Mouse (Mus musculus) CH12.LX (cell line): ENCODE measurements around the gene Clcn6. TPM values are rescaled to one million over a fixed set of nuclear protein-coding genes. Genes with fewer than 3 reads are reported as not detected.

Source experiments
- DNase-seq: peaks from one replicate; pipeline ENCODE4 v3.0.0-alpha.2; 2013; ENCODE audit errors: extremely low read depth
- H3K27ac ChIP-seq: 2 replicates; pipeline ENCODE4 v1.5.1; 2012; ENCODE audit warnings: low read depth, mild to moderate bottlenecking, control low read depth, moderate library complexity; ENCODE audit not compliant: insufficient read depth
- H3K27me3 ChIP-seq: replicated peaks from 2 replicates; pipeline ENCODE3; 2012; ENCODE audit warnings: inconsistent platforms
- H3K36me3 ChIP-seq, 2 experiments: replicated peaks in 1 of 2; 2 replicates each; pipeline versions ENCODE3 to v1.6.1; 2012; ENCODE audit warnings: inconsistent platforms in 1 of 2, low read length in 1 of 2, mild to moderate bottlenecking in 1 of 2, mixed read lengths in 1 of 2, moderate library complexity in 1 of 2; ENCODE audit not compliant: control insufficient read depth in 1 of 2, insufficient read depth in 1 of 2
- H3K4me1 ChIP-seq, 2 experiments: 2 replicates each; pipeline ENCODE4 v1.6.1; 2012; ENCODE audit warnings: inconsistent platforms in 1 of 2, moderate library complexity in 1 of 2; ENCODE audit not compliant: insufficient read depth in 2 of 2, control insufficient read depth in 1 of 2
- H3K4me2 ChIP-seq: 2 replicates; pipeline ENCODE4 v1.6.1; 2012; ENCODE audit warnings: low read depth, mild to moderate bottlenecking, control low read depth; ENCODE audit not compliant: poor library complexity, insufficient read depth, severe bottlenecking
- H3K4me3 ChIP-seq, 3 experiments: fragments of 150-350 bp in 1 of 3; sonication (generic) in 1 of 3; replicated peaks in 1 of 3; 2 replicates each; pipeline versions ENCODE3 to v1.5.1; 2011 to 2012; ENCODE audit warnings: low read depth in 2 of 3, low read length in 2 of 3, mild to moderate bottlenecking in 2 of 3, moderate library complexity in 2 of 3, control low read depth in 1 of 3, improper control_type of control experiment in 1 of 3, inconsistent platforms in 1 of 3, mixed read lengths in 1 of 3; ENCODE audit not compliant: poor library complexity in 1 of 3
- H3K79me2 ChIP-seq: replicated peaks from 2 replicates; pipeline ENCODE4 v1.6.1; 2012; ENCODE audit warnings: mild to moderate bottlenecking, moderate library complexity; ENCODE audit not compliant: control insufficient read depth, poor library complexity, insufficient read depth, severe bottlenecking; ENCODE audit errors: extremely low read depth
- H3K9ac ChIP-seq: 2 replicates; pipeline ENCODE4 v1.6.1; 2012; ENCODE audit warnings: low read depth, mild to moderate bottlenecking, control low read depth, moderate library complexity; ENCODE audit not compliant: insufficient read depth
- H3K9me3 ChIP-seq: replicated peaks from 2 replicates; pipeline ENCODE3; 2012; ENCODE audit warnings: low read length, inconsistent platforms, mixed read lengths
- CHD1 ChIP-seq: IDR thresholded peaks from 2 replicates; pipeline ENCODE4 v1.6.1; 2012; ENCODE audit warnings: low read depth, low read length, improper control_type of control experiment, inconsistent platforms
- CTCF ChIP-seq, 2 experiments: IDR thresholded peaks in 1 of 2; conservative IDR thresholded peaks in 1 of 2; 2 replicates each; pipeline ENCODE4 v1.5.1; 2011 to 2012; ENCODE audit warnings: low read depth in 2 of 2, low read length in 2 of 2, improper control_type of control experiment in 1 of 2, inconsistent platforms in 1 of 2, mild to moderate bottlenecking in 1 of 2, moderate library complexity in 1 of 2
- ELF1 ChIP-seq: IDR thresholded peaks from 2 replicates; pipeline ENCODE4 v1.6.1; 2014; ENCODE audit warnings: low read depth, mild to moderate bottlenecking, inconsistent platforms, low read length, improper control_type of control experiment
- EP300 ChIP-seq: IDR thresholded peaks from 2 replicates; pipeline ENCODE4 v1.6.1; 2011; ENCODE audit warnings: low read length, improper control_type of control experiment
- GABPA ChIP-seq: IDR thresholded peaks from 2 replicates; pipeline ENCODE4 v1.6.1; 2012; ENCODE audit warnings: low read depth, low read length, improper control_type of control experiment, inconsistent platforms; ENCODE audit not compliant: insufficient replicate concordance
- IRF4 ChIP-seq: IDR thresholded peaks from 2 replicates; pipeline ENCODE4 v1.6.1; 2014; ENCODE audit warnings: low read depth, mild to moderate bottlenecking, inconsistent platforms, low read length, improper control_type of control experiment
- JUN ChIP-seq: IDR thresholded peaks from 2 replicates; pipeline ENCODE4 v1.6.1; 2011; ENCODE audit warnings: low read depth, mild to moderate bottlenecking, low read length, improper control_type of control experiment, moderate library complexity; ENCODE audit not compliant: insufficient read depth
- JUND ChIP-seq: conservative IDR thresholded peaks from 2 replicates; pipeline ENCODE4 v1.6.1; 2011; ENCODE audit warnings: low read depth, low read length, improper control_type of control experiment
- MAX ChIP-seq: IDR thresholded peaks from 2 replicates; pipeline ENCODE4 v1.6.1; 2011; ENCODE audit warnings: low read length, improper control_type of control experiment
- MAZ ChIP-seq: IDR thresholded peaks from 2 replicates; pipeline ENCODE4 v1.6.1; 2012; ENCODE audit warnings: low read depth, mild to moderate bottlenecking, inconsistent platforms, low read length, improper control_type of control experiment, moderate library complexity
- MEF2A ChIP-seq: IDR thresholded peaks from 2 replicates; pipeline ENCODE4 v1.6.1; 2014; ENCODE audit warnings: low read depth, mild to moderate bottlenecking, inconsistent platforms, low read length, improper control_type of control experiment, borderline replicate concordance
- MYC ChIP-seq: IDR thresholded peaks from 2 replicates; pipeline ENCODE4 v1.6.1; 2011; ENCODE audit warnings: low read depth, mild to moderate bottlenecking, improper control_type of control experiment, low read length
- NRF1 ChIP-seq: IDR thresholded peaks from 2 replicates; pipeline ENCODE4 v1.6.1; 2014; ENCODE audit warnings: low read depth, mild to moderate bottlenecking, inconsistent platforms, low read length, improper control_type of control experiment, moderate library complexity
- PAX5 ChIP-seq: IDR thresholded peaks from 2 replicates; pipeline ENCODE4 v1.6.1; 2012; ENCODE audit warnings: low read length, inconsistent platforms, mixed read lengths
- POLR2A ChIP-seq: IDR thresholded peaks from 2 replicates; pipeline ENCODE4 v1.6.1; 2011; ENCODE audit warnings: low read depth, mild to moderate bottlenecking, improper control_type of control experiment, low read length
- POLR2AphosphoS2 ChIP-seq: IDR thresholded peaks from 2 replicates; pipeline ENCODE4 v1.6.1; 2011; ENCODE audit warnings: low read depth, low read length, improper control_type of control experiment
- SIN3A ChIP-seq: IDR thresholded peaks from 2 replicates; pipeline ENCODE4 v1.6.1; 2012; ENCODE audit warnings: low read length, improper control_type of control experiment, inconsistent platforms
- SMC3 ChIP-seq: IDR thresholded peaks from 2 replicates; pipeline ENCODE4 v1.6.1; 2011; ENCODE audit warnings: low read depth, low read length, improper control_type of control experiment
- TBP ChIP-seq: conservative IDR thresholded peaks from 2 replicates; pipeline ENCODE4 v1.6.1; 2011; ENCODE audit warnings: low read depth, low read length, improper control_type of control experiment
- TCF12 ChIP-seq: IDR thresholded peaks from 2 replicates; pipeline ENCODE4 v1.6.1; 2014; ENCODE audit warnings: low read depth, mild to moderate bottlenecking, inconsistent platforms, low read length, improper control_type of control experiment
- UBTF ChIP-seq: IDR thresholded peaks from 2 replicates; pipeline ENCODE4 v1.6.1; 2012; ENCODE audit warnings: low read depth, mild to moderate bottlenecking, inconsistent platforms, low read length, improper control_type of control experiment, moderate library complexity
- USF1 ChIP-seq: IDR thresholded peaks from 2 replicates; pipeline ENCODE4 v1.6.1; 2014; ENCODE audit warnings: low read depth, mild to moderate bottlenecking, inconsistent platforms, low read length, improper control_type of control experiment
- USF2 ChIP-seq: conservative IDR thresholded peaks from 2 replicates; pipeline ENCODE4 v1.6.1; 2011; ENCODE audit warnings: low read depth, low read length, improper control_type of control experiment
- ZC3H11A ChIP-seq: IDR thresholded peaks from 2 replicates; pipeline ENCODE4 v1.6.1; 2012; ENCODE audit warnings: low read depth, mild to moderate bottlenecking, inconsistent platforms, low read length, improper control_type of control experiment
- ZKSCAN1 ChIP-seq: IDR thresholded peaks from 2 replicates; pipeline ENCODE4 v1.6.1; 2012; ENCODE audit warnings: low read depth, inconsistent platforms, low read length, improper control_type of control experiment, borderline replicate concordance
- ZMIZ1 ChIP-seq: IDR thresholded peaks from 2 replicates; pipeline ENCODE4 v1.6.1; 2012; ENCODE audit warnings: low read depth, mild to moderate bottlenecking, inconsistent platforms, low read length, improper control_type of control experiment
- dilution Hi-C: fragments of 300-500 bp; cut with MboI; formaldehyde crosslinking; loops from 2 replicates; pipeline ENCODE4 v1.14.3; 2020; ENCODE audit warnings: low sequenced_read_pairs; ENCODE audit not compliant: extremely low pct_unique_long_range_greater_than_20kb, extremely low pct_ligation_motif_present
- in situ Hi-C: fragments of 300-500 bp; cut with MboI; formaldehyde crosslinking; loops from 3 replicates; pipeline ENCODE4 v1.14.3; 2019; ENCODE audit warnings: low sequenced_read_pairs, low pct_ligation_motif_present, low pct_unique_long_range_greater_than_20kb, mixed read lengths
- polyA plus RNA-seq: library from polyadenylated mRNA; unstranded; fragments of >175 nt; gene quantifications from 2 replicates; pipeline ENCODE4 v1.2.1, GENCODE M21; 2012; ENCODE audit warnings: low read depth; ENCODE audit not compliant: insufficient read length
- total RNA-seq, 2 experiments: library from RNA; depleted of rRNA; stranded (reverse); fragments of 300-350 nt in 1 of 2; fragments of >200 nt in 1 of 2; gene quantifications; 2 replicates each; pipeline ENCODE4 v1.2.3; 2012 to 2014

The Clcn6 gene
- total and polyA plus RNA-seq, 3 experiments: 4.8 to 10.6 (median 5.7) TPM

DNA sequence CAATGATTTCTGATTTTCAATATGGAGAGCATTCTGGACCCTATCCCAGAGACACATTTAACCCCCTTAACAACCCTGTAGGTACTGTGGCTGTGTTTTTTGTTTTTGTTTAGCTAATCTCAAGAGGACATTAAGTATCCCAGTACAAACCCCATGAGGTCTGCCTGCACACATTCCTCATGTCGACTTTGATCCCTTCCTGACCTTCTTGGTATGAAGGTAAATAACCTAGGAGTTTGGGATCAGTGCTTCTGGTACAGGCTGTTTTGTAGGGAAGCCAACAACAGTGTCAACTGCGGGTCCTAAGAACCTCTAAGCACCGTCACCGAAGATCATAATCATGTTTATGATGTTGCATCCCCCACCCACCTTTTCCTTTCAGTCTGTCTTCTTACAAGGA lies 60.9 kb downstream of the Clcn6 start:
- no peak for DNase-seq
- no peaks in the 10 kb centered on the region for H3K79me2 ChIP-seq
- no peak overlapping the region for H3K9ac ChIP-seq
- H3K27ac ChIP-seq: no peak overlapping the region
- no peak overlapping the region for H3K4me2 ChIP-seq
- H3K27me3 ChIP-seq: peaks cover 73% of the 10 kb centered on the region
- dilution Hi-C loops (no loop called here), in situ Hi-C loops (no loop called here)
- H3K4me1 ChIP-seq: no peaks in the 10 kb centered on the region
- H3K4me3 ChIP-seq: no peak overlapping the region
- no peaks in the 10 kb centered on the region for H3K36me3 ChIP-seq
- TF ChIP-seq ELF1: no peak
- no peak for TF ChIP-seq EP300
- no peak for TF ChIP-seq SIN3A
- TF ChIP-seq POLR2A: no peak
- TF ChIP-seq TCF12: no peak
- no peak for TF ChIP-seq ZMIZ1
- TF ChIP-seq MEF2A: no peak
- TF ChIP-seq CTCF (conservative IDR thresholded peaks at IDR 0.05 in 1 of 2, IDR thresholded peaks at IDR 0.05 in 1 of 2; ENCODE audit: low read depth in 2 of 2, low read length in 2 of 2): no peak
- TF ChIP-seq MYC: no peak
- no peak for TF ChIP-seq JUND
- no peak for TF ChIP-seq ZC3H11A
- TF ChIP-seq MAX: no peak
- TF ChIP-seq POLR2AphosphoS2: no peak
- no peak for TF ChIP-seq PAX5
- no peak for TF ChIP-seq MAZ
- no peak for TF ChIP-seq USF2
- peaks cover 18% of the 10 kb centered on the region for H3K9me3 ChIP-seq

- H3K79me2 ChIP-seq: no peaks in the 10 kb centered on the region
- in situ Hi-C loops: no loop called here
Observed at GRCm38 (mm10) chr4:147976237-147976636, 62.4 kb downstream of the Clcn6 start.

More at GRCm38 (mm10) chr4:147976237-147976636, 62.4 kb downstream of the Clcn6 start:
- Histone ChIP-seq H3K9ac (no peak overlapping the region), H3K36me3 (no peaks in the 10 kb centered on the region), H3K4me2 (no peak overlapping the region), H3K27ac (no peak overlapping the region), H3K9me3 (peaks cover 21% of the 10 kb centered on the region), H3K4me1 (no peaks in the 10 kb centered on the region), H3K27me3 (peaks cover 66% of the 10 kb centered on the region), H3K4me3 (no peak overlapping the region)
- no peak for DNase-seq
- dilution Hi-C loops: no loop called here
- no peak for TF ChIP-seq TBP
- TF ChIP-seq GABPA: no peak
- TF ChIP-seq ZC3H11A: no peak
- no peak for TF ChIP-seq POLR2AphosphoS2
- TF ChIP-seq USF1: no peak
- no peak for TF ChIP-seq NRF1
- no peak for TF ChIP-seq SMC3
- TF ChIP-seq CHD1: no peak
- TF ChIP-seq POLR2A: no peak
- no peak for TF ChIP-seq IRF4
- no peak for TF ChIP-seq USF2
- TF ChIP-seq ELF1: no peak
- no peak for TF ChIP-seq JUN
- TF ChIP-seq MEF2A: no peak
- no peak for TF ChIP-seq JUND
- no peak for TF ChIP-seq ZKSCAN1
- no peak for TF ChIP-seq UBTF
